Mouse (Mus musculus) stomach, embryonic 16.5 days (tissue): Measurements from ENCODE around the gene 4921504E06Rik. TPM values are rescaled to one million over a fixed set of nuclear protein-coding genes. Genes with fewer than 3 reads are reported as not detected.

Experiments used
- ATAC-seq: fragments of 200-750 bp; cut with Nextera tagmentation; 2 replicates; pipeline ENCODE4 v1.8.0; 2017; ENCODE audit warnings: moderate number of reproducible peaks, moderate TSS enrichment; ENCODE audit not compliant: insufficient read depth, low FRiP score
- H3K27ac ChIP-seq: fragments of 300-500 bp; sonication (generic); 2 replicates; pipeline ENCODE4 v1.5.1; 2014; ENCODE audit warnings: low read length
- H3K27me3 ChIP-seq: fragments of 300-500 bp; sonication (generic); 2 replicates; pipeline ENCODE4 v1.6.1; 2014; ENCODE audit warnings: low read length, control low read depth, mixed read lengths; ENCODE audit not compliant: control insufficient read depth, insufficient read depth
- H3K36me3 ChIP-seq: fragments of 300-500 bp; sonication (generic); 2 replicates; pipeline ENCODE4 v1.6.1; 2014; ENCODE audit warnings: low read length; ENCODE audit not compliant: control insufficient read depth, insufficient read depth
- H3K4me1 ChIP-seq: fragments of 300-500 bp; sonication (generic); 2 replicates; pipeline ENCODE4 v1.6.1; 2014; ENCODE audit warnings: low read length, control low read depth, mixed read lengths; ENCODE audit not compliant: control insufficient read depth, insufficient read depth
- H3K4me2 ChIP-seq: fragments of 300-500 bp; sonication (generic); 2 replicates; pipeline ENCODE4 v1.6.1; 2014; ENCODE audit warnings: low read depth, low read length, mixed read lengths
- H3K4me3 ChIP-seq: fragments of 300-500 bp; sonication (generic); replicated peaks from 2 replicates; pipeline ENCODE4 v1.5.1; 2014; ENCODE audit warnings: mild to moderate bottlenecking, low read length
- H3K9ac ChIP-seq: fragments of 300-500 bp; sonication (generic); 2 replicates; pipeline ENCODE4 v1.6.1; 2014; ENCODE audit warnings: low read length
- H3K9me3 ChIP-seq: fragments of 300-500 bp; sonication (generic); replicated peaks from 2 replicates; pipeline ENCODE4 v1.6.1; 2016; ENCODE audit warnings: low read length, control low read depth; ENCODE audit not compliant: control insufficient read depth
- WGBS: fragments of 180-500 bp; shearing (Covaris S2); extraction: QIAGEN DNeasy Blood & Tissue Kit; methylation state at CpG from one replicate; pipeline ENCODE4 v1.1.7; 2014; 5-methylcytosine and 5-hydroxymethylcytosine counted together
- polyA plus RNA-seq: library from polyadenylated mRNA; unstranded; fragments of >200 nt; fragmentation: Nextera tagmentation; extraction: Ambion mirVana; gene quantifications from 2 replicates; pipeline ENCODE4 v1.2.1, GENCODE M21; 2015

4921504E06Rik gene
- polyA plus RNA-seq, 1 experiment from 2014 or later = not detected

- no peak overlapping the region for H3K9ac ChIP-seq
- H3K27me3 ChIP-seq = no peaks in the 10 kb centered on the region
- H3K9me3 ChIP-seq = no peaks in the 10 kb centered on the region
- no peaks in the 10 kb centered on the region for H3K36me3 ChIP-seq
- 76% methylated on average over 5 of the region's 5 CpGs for WGBS
- no peak overlapping the region for H3K4me2 ChIP-seq
- no peak overlapping the region for H3K4me3 ChIP-seq
- no peak overlapping the region for H3K27ac ChIP-seq
- ATAC-seq = no peak
- no peaks in the 10 kb centered on the region for H3K4me1 ChIP-seq
These were observed 8.6 kb upstream of the 4921504E06Rik start for GRCm38 (mm10) chr2:19562114-19562829.

GRCm38 (mm10) chr2:19560654-19561053 is 6.9 kb upstream of the 4921504E06Rik start:
- Histone ChIP-seq H3K9me3 (no peaks in the 10 kb centered on the region), H3K4me2 (no peak overlapping the region), H3K9ac (no peak overlapping the region), H3K36me3 (no peaks in the 10 kb centered on the region), H3K27ac (no peak overlapping the region), H3K4me3 (no peak overlapping the region), H3K27me3 (no peaks in the 10 kb centered on the region), H3K4me1 (no peaks in the 10 kb centered on the region)
- WGBS = 59% methylated on average over 2 of the region's 2 CpGs
- ATAC-seq = no peak

DNA sequence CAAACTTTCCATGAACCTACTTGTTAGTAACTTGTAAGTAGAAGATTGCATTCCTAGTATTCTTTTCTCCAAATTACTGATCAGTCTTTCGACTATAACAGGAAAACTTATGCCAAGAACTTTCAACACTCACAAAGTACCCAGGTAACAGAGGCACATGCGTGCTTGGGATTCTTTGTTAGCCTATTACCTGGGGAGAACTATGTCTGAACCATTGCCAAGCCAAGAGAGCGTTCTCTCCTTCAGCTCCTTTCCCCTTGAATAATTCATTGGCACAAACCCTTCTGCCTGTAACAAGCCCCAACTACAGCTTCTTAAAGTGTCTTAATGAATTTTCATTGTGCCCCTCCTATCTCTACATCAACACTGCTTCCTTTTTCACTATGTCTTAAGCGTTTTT is 6.4 kb upstream of the 4921504E06Rik start:
- Histone ChIP-seq H3K4me1 (no peaks in the 10 kb centered on the region), H3K36me3 (no peaks in the 10 kb centered on the region), H3K4me2 (no peak overlapping the region), H3K27ac (no peak overlapping the region), H3K9me3 (no peaks in the 10 kb centered on the region), H3K27me3 (no peaks in the 10 kb centered on the region), H3K4me3 (no peak overlapping the region), H3K9ac (no peak overlapping the region)
- ATAC-seq = no peak
- WGBS = 65% methylated on average over 4 of the region's 4 CpGs

- WGBS = 89% methylated on average over 2 of the region's 2 CpGs
- H3K9ac ChIP-seq = no peak overlapping the region
- H3K4me3 ChIP-seq = no peak overlapping the region
- ATAC-seq = no peak
- no peaks in the 10 kb centered on the region for H3K9me3 ChIP-seq
- peaks cover 5% of the 10 kb centered on the region for H3K4me1 ChIP-seq
- no peak overlapping the region for H3K27ac ChIP-seq
- H3K36me3 ChIP-seq = no peaks in the 10 kb centered on the region
- no peaks in the 10 kb centered on the region for H3K27me3 ChIP-seq
- no peak overlapping the region for H3K4me2 ChIP-seq
These were observed 2.3 kb downstream of the 4921504E06Rik start for GRCm38 (mm10) chr2:19551396-19551795.

DNA sequence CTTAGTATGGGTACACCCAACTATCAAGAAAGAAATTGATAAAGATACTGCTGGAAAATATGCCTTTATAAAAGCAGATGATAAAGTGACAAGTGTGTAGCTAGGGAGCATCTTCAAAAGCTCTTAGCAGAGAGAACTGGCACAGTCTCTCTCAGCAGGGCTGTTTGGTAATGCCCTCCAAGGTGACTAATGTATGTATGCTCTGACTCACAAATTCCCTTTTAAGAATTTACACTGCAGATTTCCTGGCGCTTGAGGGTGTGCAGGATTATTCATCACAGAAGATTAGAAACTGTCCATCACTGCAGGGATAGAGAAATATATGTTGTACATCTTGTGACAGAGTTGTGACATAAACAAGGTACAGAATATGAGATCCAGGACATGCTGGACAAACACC is 12.8 kb downstream of the 4921504E06Rik start:
- no peak for ATAC-seq
- H3K4me2 ChIP-seq = no peak overlapping the region
- 41% methylated on average over 1 of the region's 1 CpGs for WGBS

GRCm38 (mm10) chr2:19529428-19529827 is 24.3 kb downstream of the 4921504E06Rik start:
- H3K36me3 ChIP-seq = no peaks in the 10 kb centered on the region
- no peaks in the 10 kb centered on the region for H3K27me3 ChIP-seq
- no peak overlapping the region for H3K9ac ChIP-seq
- no peak for ATAC-seq
- no peak overlapping the region for H3K4me2 ChIP-seq
- H3K9me3 ChIP-seq = no peaks in the 10 kb centered on the region
- no peak overlapping the region for H3K27ac ChIP-seq
- WGBS = 85% methylated on average over 2 of the region's 2 CpGs
- no peaks in the 10 kb centered on the region for H3K4me1 ChIP-seq
- no peak overlapping the region for H3K4me3 ChIP-seq

More for the DNA sequence above, 12.8 kb downstream of the 4921504E06Rik start:
- H3K27me3 ChIP-seq = no peaks in the 10 kb centered on the region
- no peak overlapping the region for H3K9ac ChIP-seq
- H3K4me1 ChIP-seq = no peaks in the 10 kb centered on the region
- H3K36me3 ChIP-seq = no peaks in the 10 kb centered on the region
- H3K9me3 ChIP-seq = no peaks in the 10 kb centered on the region
- no peak overlapping the region for H3K27ac ChIP-seq
- H3K4me3 ChIP-seq = no peak overlapping the region

- Histone ChIP-seq H3K4me1 (no peaks in the 10 kb centered on the region), H3K4me3 (no peak overlapping the region), H3K4me2 (no peak overlapping the region), H3K27me3 (no peaks in the 10 kb centered on the region), H3K9me3 (no peaks in the 10 kb centered on the region), H3K9ac (no peak overlapping the region), H3K36me3 (no peaks in the 10 kb centered on the region), H3K27ac (no peak overlapping the region)
- WGBS = 2% methylated on average over 1 of the region's 1 CpGs
- no peak for ATAC-seq
These were observed 24.9 kb downstream of the 4921504E06Rik start for GRCm38 (mm10) chr2:19528797-19529196.

DNA sequence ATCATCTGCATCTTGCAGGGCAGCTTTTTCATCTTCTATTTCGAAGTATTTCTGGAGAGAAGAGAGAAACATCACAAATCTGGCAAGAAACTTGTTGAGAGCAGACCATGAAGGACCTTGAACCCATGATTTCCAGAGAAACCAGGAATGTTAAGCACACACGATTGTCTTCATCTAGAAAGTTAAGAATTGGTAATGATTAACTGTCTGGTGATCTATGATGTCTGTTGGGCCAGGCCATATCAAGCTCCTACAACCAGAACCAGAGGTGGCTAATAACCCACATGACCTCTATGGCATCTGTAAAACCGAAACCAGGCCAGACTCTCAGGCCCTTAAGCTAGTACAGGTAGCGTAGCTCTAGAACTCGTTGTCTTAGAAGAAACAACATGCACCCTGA is 29.6 kb downstream of the 4921504E06Rik start:
- H3K9ac ChIP-seq = no peak overlapping the region
- H3K27ac ChIP-seq = no peak overlapping the region
- peaks cover 2% of the 10 kb centered on the region; the same call in 1 of the 2 replicates for H3K27me3 ChIP-seq
- H3K9me3 ChIP-seq = no peaks in the 10 kb centered on the region
- no peak for ATAC-seq
- no peaks in the 10 kb centered on the region for H3K36me3 ChIP-seq
- no peak overlapping the region for H3K4me2 ChIP-seq
- no peaks in the 10 kb centered on the region for H3K4me1 ChIP-seq
- no peak overlapping the region for H3K4me3 ChIP-seq
- WGBS = 71% methylated on average over 5 of the region's 5 CpGs

DNA sequence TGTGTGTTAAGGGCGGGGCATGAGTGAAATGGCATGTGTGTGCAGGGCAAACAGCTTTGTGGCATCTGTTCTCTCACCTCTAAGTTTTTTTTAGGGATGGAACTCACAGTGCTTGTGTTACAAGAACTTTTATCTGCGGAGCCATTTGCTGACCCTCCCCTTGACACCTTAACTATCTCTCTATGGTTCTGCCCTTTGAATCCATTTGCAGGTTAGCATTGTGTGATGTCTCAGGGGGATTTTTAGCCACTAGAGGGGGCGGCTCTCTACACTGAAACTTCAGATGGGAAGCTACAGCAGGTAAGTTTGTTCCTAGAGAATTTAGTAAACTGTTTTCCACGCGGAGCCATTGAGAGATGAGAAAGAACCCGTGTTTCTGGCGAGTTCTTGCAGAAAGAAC is 32.1 kb downstream of the 4921504E06Rik start:
- no peak overlapping the region for H3K9ac ChIP-seq
- WGBS = 22% methylated on average over 7 of the region's 7 CpGs
- ATAC-seq = no peak
- peaks cover 8% of the 10 kb centered on the region; the same call in 1 of the 2 replicates for H3K27me3 ChIP-seq
- no peaks in the 10 kb centered on the region for H3K9me3 ChIP-seq
- no peak overlapping the region for H3K4me3 ChIP-seq
- H3K27ac ChIP-seq = no peak overlapping the region
- no peak overlapping the region for H3K4me2 ChIP-seq
- H3K36me3 ChIP-seq = no peaks in the 10 kb centered on the region
- no peaks in the 10 kb centered on the region for H3K4me1 ChIP-seq
